Mouse (Mus musculus) monocyte, adult 59 days (primary cell): ENCODE data around the gene Gli3. TPM values are rescaled to one million over a fixed set of nuclear protein-coding genes. Genes with fewer than 3 reads are reported as not detected.

ENCODE experiments used
- total RNA-seq, 2 experiments: library from RNA; stranded (reverse); gene quantifications; one replicate each; pipeline ENCODE4 v1.2.4; 2023

The Gli3 gene
- total RNA-seq = not detected

DNA sequence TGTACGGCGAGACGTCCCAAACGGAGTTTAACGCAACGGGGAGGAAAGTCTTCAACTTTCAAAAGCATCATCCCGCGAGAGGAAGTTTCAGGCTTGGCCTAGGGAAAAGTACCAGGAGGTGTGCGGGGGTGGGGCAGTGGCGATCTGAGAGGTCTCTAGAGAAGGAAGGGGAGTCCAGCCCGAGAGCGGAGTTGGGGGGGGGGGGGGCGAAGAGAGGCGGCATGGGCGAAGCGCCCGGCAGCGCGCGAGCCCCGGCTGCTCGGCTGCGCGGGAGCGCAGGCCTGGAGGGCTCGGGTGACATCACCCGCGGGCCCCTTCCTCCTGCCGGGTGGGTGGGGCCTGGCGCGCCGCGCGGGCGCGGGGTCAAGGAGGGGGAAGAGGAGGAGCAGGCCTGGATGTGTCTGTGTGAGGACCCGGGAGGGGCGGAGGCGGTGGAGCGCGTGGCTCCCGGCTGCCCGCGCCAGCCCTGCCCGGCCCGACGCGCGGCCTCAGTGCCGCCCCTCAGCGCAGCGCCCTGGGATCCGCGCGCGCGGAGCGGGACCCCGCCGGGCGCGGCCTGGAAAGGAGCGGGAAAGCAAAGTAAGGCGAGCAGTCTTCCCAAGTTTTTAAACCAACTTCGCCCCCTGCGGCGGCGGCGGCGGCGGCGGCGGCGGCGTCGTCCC lies at the start of gene Gli3:
Gene Gli3, plus strand, starts transcription at position 406 of the 662 bp plus-strand sequence.

